Mouse (Mus musculus): ENCODE measurements around the gene Eif4a3.

Eif4a3 gene

GRCm38 (mm10) chr11:119299391-119300245 lies at the start of gene Eif4a3:
TSS of gene Eif4a3 (minus strand) at chr11:119300089.
- DNase-seq = peak; percentile 99

- DNase-seq = no peak
Measured at GRCm38 (mm10) chr11:119347125-119347524, 47.2 kb upstream of the Eif4a3 start.

GRCm38 (mm10) chr11:119344865-119345264 lies 45.0 kb upstream of the Eif4a3 start:
- DNase-seq = no peak

- DNase-seq = no peak
Measured at GRCm38 (mm10) chr11:119344178-119344577, 44.3 kb upstream of the Eif4a3 start.

GRCm38 (mm10) chr11:119339637-119340036 lies 39.7 kb upstream of the Eif4a3 start:
- DNase-seq = peak; percentile 86

- no peak for DNase-seq
Measured at GRCm38 (mm10) chr11:119339179-119339578, 39.3 kb upstream of the Eif4a3 start.

- DNase-seq = no peak
Measured at GRCm38 (mm10) chr11:119338271-119339059, 38.6 kb upstream of the Eif4a3 start.

- no peak for DNase-seq
Measured at GRCm38 (mm10) chr11:119331970-119332369, 32.1 kb upstream of the Eif4a3 start.

GRCm38 (mm10) chr11:119330592-119330991 lies 30.7 kb upstream of the Eif4a3 start:
- DNase-seq = no peak

GRCm38 (mm10) chr11:119325068-119325467 lies 25.2 kb upstream of the Eif4a3 start:
- DNase-seq = no peak

GRCm38 (mm10) chr11:119322521-119322920 lies 22.6 kb upstream of the Eif4a3 start:
- no peak for DNase-seq

GRCm38 (mm10) chr11:119316720-119317119 lies 16.8 kb upstream of the Eif4a3 start:
- no peak for DNase-seq

- DNase-seq = peak; percentile 66
Measured at GRCm38 (mm10) chr11:119314252-119314936, 14.5 kb upstream of the Eif4a3 start.

- DNase-seq = no peak
Measured at GRCm38 (mm10) chr11:119310621-119311020, 10.7 kb upstream of the Eif4a3 start.

- no peak for DNase-seq
Measured at GRCm38 (mm10) chr11:119307916-119308315, 8.0 kb upstream of the Eif4a3 start.

GRCm38 (mm10) chr11:119307658-119307867 lies 7.7 kb upstream of the Eif4a3 start, which contains the start of gene Card14:
TSS of gene Card14 (plus strand) at chr11:119307768.
- no peak for DNase-seq

- DNase-seq = no peak
Measured at GRCm38 (mm10) chr11:119306762-119307657, 7.1 kb upstream of the Eif4a3 start.

- peak; percentile 65 for DNase-seq
Measured at GRCm38 (mm10) chr11:119304904-119305712, 5.2 kb upstream of the Eif4a3 start.

- no peak for DNase-seq
Measured at GRCm38 (mm10) chr11:119300986-119301385, 1.1 kb upstream of the Eif4a3 start.

- no peak for DNase-seq
Measured at GRCm38 (mm10) chr11:119300246-119300935, 502 bp upstream of the Eif4a3 start.

GRCm38 (mm10) chr11:119298917-119299316 lies 972 bp downstream of the Eif4a3 start:
- DNase-seq = no peak
